Mouse (Mus musculus) activated CD4-positive, CD25-positive, alpha-beta regulatory T cell, adult 4 months (primary cell): ENCODE results near the gene Ehmt2. TPM values are rescaled to one million over a fixed set of nuclear protein-coding genes. Genes with fewer than 3 reads are reported as not detected.

ENCODE experiments used
- ATAC-seq: one replicate; pipeline ENCODE4 v1.8.0; 2017
- polyA plus RNA-seq, 2 experiments: library from polyadenylated mRNA; unstranded; fragments of 100-300 nt; shearing (Covaris generic); gene quantifications; one replicate each; pipeline ENCODE4 v1.2.1; 2017

Ehmt2 gene
- 10 to 100 TPM; 32.8 to 37.0 TPM for polyA plus RNA-seq

- peak; percentile 47 for ATAC-seq
Observed at GRCm38 (mm10) chr17:34898160-34898586, at the start of gene Ehmt2, which contains the start of gene C2. Gene Ehmt2, plus strand, starts transcription at chr17:34898469. Gene C2, minus strand, starts transcription at chr17:34898265.

GRCm38 (mm10) chr17:34849722-34850516, 48.4 kb upstream of the Ehmt2 start, which contains the start of the genes Skiv2l and Nelfe:
Gene Skiv2l, minus strand, starts transcription at chr17:34850210.
Gene Nelfe, plus strand, starts transcription at chr17:34850391.
- peak; percentile 98 for ATAC-seq

GRCm38 (mm10) chr17:34850517-34851125, 47.6 kb upstream of the Ehmt2 start:
- no peak for ATAC-seq

GRCm38 (mm10) chr17:34853511-34853910, 44.8 kb upstream of the Ehmt2 start:
- ATAC-seq = no peak

GRCm38 (mm10) chr17:34854761-34855160, 43.5 kb upstream of the Ehmt2 start:
- ATAC-seq = no peak

- no peak for ATAC-seq
Observed at GRCm38 (mm10) chr17:34855825-34856224, 42.4 kb upstream of the Ehmt2 start.

GRCm38 (mm10) chr17:34858670-34859069, 39.6 kb upstream of the Ehmt2 start:
- ATAC-seq = no peak

- ATAC-seq = no peak
Observed at GRCm38 (mm10) chr17:34860514-34860913, 37.8 kb upstream of the Ehmt2 start.

GRCm38 (mm10) chr17:34861704-34862415, 36.4 kb upstream of the Ehmt2 start:
- no peak for ATAC-seq

GRCm38 (mm10) chr17:34862416-34863081, 35.7 kb upstream of the Ehmt2 start, which contains the start of gene Cfb:
Gene Cfb, minus strand, starts transcription at chr17:34862518.
- no peak for ATAC-seq

- ATAC-seq = no peak
Observed at GRCm38 (mm10) chr17:34865981-34866380, 32.3 kb upstream of the Ehmt2 start.

GRCm38 (mm10) chr17:34874321-34874720, 23.9 kb upstream of the Ehmt2 start:
- ATAC-seq = no peak

GRCm38 (mm10) chr17:34879336-34879879, 18.9 kb upstream of the Ehmt2 start, which contains the start of gene Zbtb12:
Gene Zbtb12, plus strand, starts transcription at chr17:34879483.
- ATAC-seq = peak; percentile 69

- ATAC-seq = no peak
Observed at GRCm38 (mm10) chr17:34881166-34881565, 17.1 kb upstream of the Ehmt2 start.

- no peak for ATAC-seq
Observed at GRCm38 (mm10) chr17:34881683-34882310, 16.5 kb upstream of the Ehmt2 start, which contains the start of gene Gm20547. Gene Gm20547, minus strand, starts transcription at chr17:34882042.

- ATAC-seq = no peak
Observed at GRCm38 (mm10) chr17:34883332-34883731, 14.9 kb upstream of the Ehmt2 start.

GRCm38 (mm10) chr17:34884704-34885103, 13.6 kb upstream of the Ehmt2 start:
- no peak for ATAC-seq

GRCm38 (mm10) chr17:34885615-34886014, 12.7 kb upstream of the Ehmt2 start:
- ATAC-seq = no peak

GRCm38 (mm10) chr17:34887942-34888341, 10.3 kb upstream of the Ehmt2 start:
- ATAC-seq = no peak

GRCm38 (mm10) chr17:34890074-34890743, 8.1 kb upstream of the Ehmt2 start:
- no peak for ATAC-seq

GRCm38 (mm10) chr17:34891377-34891776, 6.9 kb upstream of the Ehmt2 start:
- ATAC-seq = no peak
